Mouse (Mus musculus): ENCODE results near the gene Sox6. TPM values are rescaled to one million over a fixed set of nuclear protein-coding genes. Genes with fewer than 3 reads are reported as not detected.
A peak's percentile ranks its signal among the peaks of the same experiment; 100 is the strongest.
"Not testable (repeated sequence)": the region's sequence is repeated elsewhere in the genome, so short reads cannot be mapped to it uniquely, and the experiment has no call there.

Sox6 gene
- polyA plus RNA-seq (2012; rRNA removed): 6.0 and 6.6 TPM in 2 replicates

GRCm38 (mm10) chr7:116038511-116038910 lies at the start of gene Sox6:
Sox6 (minus strand) TSS chr7:116038796.
- Histone ChIP-seq H3K27ac (ENCODE audit: insufficient read depth, low read length) (no peak within 1 kb of the TSS), H3K27me3 (ENCODE audit: control insufficient read depth, insufficient read depth, low read length) (peaks cover 20% of the 10 kb centered on the region), H3K36me3 (ENCODE audit: control insufficient read depth, insufficient read depth, low read length) (no peaks in the 10 kb centered on the region), H3K4me1 (ENCODE audit: control insufficient read depth, insufficient read depth, insufficient read length) (peaks cover 8% of the 10 kb centered on the region), H3K4me3 (ENCODE audit: extremely low read depth, insufficient read depth, insufficient read length) (peak within 1 kb of the TSS; percentile 46)
- DNase-seq (ENCODE audit: low read depth in 1 of 2, low spot score in 2 of 2): no peak
- WGBS: 9% methylated on average over 11 of the region's 11 CpGs
- TF ChIP-seq CTCF (IDR thresholded peaks at IDR 0.05; ENCODE audit: extremely low read depth, insufficient read depth, insufficient read length, insufficient replicate concordance) (no peak), POLR2A (IDR thresholded peaks at IDR 0.05; ENCODE audit: low read depth, low read length) (no peak)

- H3K4me3 ChIP-seq (ENCODE audit: extremely low read depth, insufficient read depth, insufficient read length); H3K4me1 ChIP-seq (ENCODE audit: control insufficient read depth, insufficient read depth, insufficient read length); H3K36me3 ChIP-seq (ENCODE audit: control insufficient read depth, insufficient read depth, low read length); H3K27ac ChIP-seq (ENCODE audit: insufficient read depth, low read length); DNase-seq (ENCODE audit: low read depth in 1 of 2, low spot score in 2 of 2); H3K27me3 ChIP-seq (ENCODE audit: control insufficient read depth, insufficient read depth, low read length): not testable (repeated sequence)
- 94% methylated on average over 11 of the region's 11 CpGs for WGBS
Measured at GRCm38 (mm10) chr7:116084366-116084765, 45.8 kb upstream of the Sox6 start, which contains the start of gene Gm4353. Gm4353 (minus strand) TSS chr7:116084635.

- DNase-seq (ENCODE audit: low read depth in 1 of 2, low spot score in 2 of 2): no peak
- H3K4me3 ChIP-seq (ENCODE audit: extremely low read depth, insufficient read depth, insufficient read length): no peak overlapping the region
- no peaks in the 10 kb centered on the region for H3K36me3 ChIP-seq (ENCODE audit: control insufficient read depth, insufficient read depth, low read length)
- WGBS: 78% methylated on average over 1 of the region's 1 CpGs
- no peaks in the 10 kb centered on the region for H3K4me1 ChIP-seq (ENCODE audit: control insufficient read depth, insufficient read depth, insufficient read length)
- H3K27me3 ChIP-seq (ENCODE audit: control insufficient read depth, insufficient read depth, low read length): 0 out of 2 replicates have a peak, but pooled peaks cover 2% of the 10 kb centered on the region
- TF ChIP-seq CTCF (IDR thresholded peaks at IDR 0.05; ENCODE audit: extremely low read depth, insufficient read depth, insufficient read length, insufficient replicate concordance): no peak
- TF ChIP-seq POLR2A (IDR thresholded peaks at IDR 0.05; ENCODE audit: low read depth, low read length): no peak
- H3K27ac ChIP-seq (ENCODE audit: insufficient read depth, low read length): no peak overlapping the region
Measured at GRCm38 (mm10) chr7:116060739-116061138, 22.1 kb upstream of the Sox6 start.

DNA sequence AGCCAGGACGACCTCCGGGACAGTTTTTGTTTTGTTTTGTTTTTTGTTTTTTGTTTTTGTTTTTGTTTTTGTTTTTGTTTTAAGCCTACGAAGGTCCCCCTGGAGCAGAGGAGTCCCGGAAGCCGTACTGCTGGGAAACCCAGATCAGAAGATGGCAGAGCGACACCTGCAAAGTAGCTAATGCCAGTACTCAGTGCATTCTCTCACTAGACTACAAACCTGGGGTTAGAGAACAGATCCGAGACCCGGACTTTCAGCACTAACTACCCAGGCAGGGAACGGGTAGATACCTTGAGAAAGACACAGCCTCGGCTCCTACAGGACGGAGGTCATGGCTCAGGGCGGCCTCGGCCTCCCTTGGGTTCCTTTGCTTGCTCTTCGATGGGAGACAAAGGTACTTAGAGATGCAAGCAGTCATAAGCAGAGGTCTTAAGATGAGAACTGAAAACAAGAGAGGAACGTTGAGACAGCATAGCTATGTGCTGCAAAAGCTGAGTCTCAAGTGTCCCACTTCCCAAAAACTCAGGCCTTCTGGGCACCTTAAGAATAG lies 1.9 kb upstream of the Sox6 start:
- TF ChIP-seq CTCF (IDR thresholded peaks at IDR 0.05; ENCODE audit: extremely low read depth, insufficient read depth, insufficient read length, insufficient replicate concordance) (no peak), POLR2A (IDR thresholded peaks at IDR 0.05; ENCODE audit: low read depth, low read length) (no peak)
- Histone ChIP-seq H3K27ac (ENCODE audit: insufficient read depth, low read length) (no peak overlapping the region), H3K36me3 (ENCODE audit: control insufficient read depth, insufficient read depth, low read length) (no peaks in the 10 kb centered on the region), H3K4me3 (ENCODE audit: extremely low read depth, insufficient read depth, insufficient read length) (no peak overlapping the region; the same call in 1 of the 2 replicates), H3K27me3 (ENCODE audit: control insufficient read depth, insufficient read depth, low read length) (peaks cover 9% of the 10 kb centered on the region), H3K4me1 (ENCODE audit: control insufficient read depth, insufficient read depth, insufficient read length) (peaks cover 5% of the 10 kb centered on the region; the same call in 1 of the 2 replicates)
- DNase-seq (ENCODE audit: low read depth in 1 of 2, low spot score in 2 of 2): no peak
- WGBS: 38% methylated on average over 15 of the region's 15 CpGs

DNA sequence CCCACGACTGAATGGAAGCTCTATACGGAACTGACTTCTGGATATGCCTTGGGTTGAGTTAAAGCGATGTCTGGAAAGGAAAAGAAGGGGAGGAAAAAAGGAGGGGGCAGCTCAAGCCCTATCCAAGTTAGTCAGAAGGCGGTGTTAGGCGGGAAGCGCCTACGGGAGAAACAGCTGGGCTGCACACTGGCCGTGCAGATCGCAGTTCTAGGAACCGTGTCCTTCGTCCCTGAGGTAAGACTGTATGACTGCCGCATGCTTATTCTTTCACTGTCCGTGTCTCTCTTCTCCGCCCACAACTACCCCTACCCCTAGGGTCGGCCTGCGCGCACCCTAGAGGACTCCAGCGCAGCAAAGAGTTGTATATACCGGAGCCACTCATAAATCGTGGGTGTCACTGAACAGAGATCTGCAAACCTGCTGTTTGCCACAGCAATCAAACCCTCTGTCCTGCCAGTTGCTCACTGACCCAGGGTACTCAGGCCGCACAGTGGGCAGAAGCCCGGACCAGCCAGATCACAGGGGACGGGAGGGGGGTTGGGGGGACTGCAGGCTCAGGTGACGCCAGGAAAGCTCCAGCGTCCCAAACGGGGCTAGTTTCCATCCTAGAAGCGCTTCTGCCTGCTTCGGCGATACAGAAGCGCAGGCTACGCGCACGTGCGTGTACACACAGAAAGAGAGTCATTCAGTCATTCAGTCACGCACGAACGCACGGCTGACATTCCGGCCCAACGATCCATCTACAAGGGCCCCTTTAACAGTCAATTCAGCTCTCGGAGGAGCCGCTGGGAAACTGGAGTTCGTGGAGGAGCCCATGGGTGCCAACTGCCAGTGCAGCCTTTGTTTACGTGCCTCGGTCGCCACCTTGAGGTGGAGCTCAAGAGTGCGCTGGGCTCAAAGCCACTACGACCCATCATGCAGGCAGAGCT lies 1.2 kb upstream of the Sox6 start:
- peak; percentile 26 to 70 for DNase-seq (ENCODE audit: low read depth in 1 of 2, low spot score in 2 of 2)
- H3K4me1 ChIP-seq (ENCODE audit: control insufficient read depth, insufficient read depth, insufficient read length): peaks cover 5% of the 10 kb centered on the region; the same call in 1 of the 2 replicates
- 1% methylated on average over 48 of the region's 48 CpGs for WGBS
- TF ChIP-seq CTCF (IDR thresholded peaks at IDR 0.05; ENCODE audit: extremely low read depth, insufficient read depth, insufficient read length, insufficient replicate concordance): peak; percentile 83; the same call in 1 of the 2 replicates
- TF ChIP-seq POLR2A (IDR thresholded peaks at IDR 0.05; ENCODE audit: low read depth, low read length): no peak
- no peaks in the 10 kb centered on the region for H3K36me3 ChIP-seq (ENCODE audit: control insufficient read depth, insufficient read depth, low read length)
- H3K4me3 ChIP-seq (ENCODE audit: extremely low read depth, insufficient read depth, insufficient read length): peak overlapping the region; percentile 46
- peaks cover 9% of the 10 kb centered on the region for H3K27me3 ChIP-seq (ENCODE audit: control insufficient read depth, insufficient read depth, low read length)
- H3K27ac ChIP-seq (ENCODE audit: insufficient read depth, low read length): no peak overlapping the region

GRCm38 (mm10) chr7:116039196-116039537 lies 571 bp upstream of the Sox6 start, which contains the start of gene 1110004F10Rik:
1110004F10Rik (plus strand) TSS chr7:116039397.
- DNase-seq (ENCODE audit: low read depth in 1 of 2, low spot score in 2 of 2): no peak
- TF ChIP-seq POLR2A (IDR thresholded peaks at IDR 0.05; ENCODE audit: low read depth, low read length): no peak
- no peak for TF ChIP-seq CTCF (IDR thresholded peaks at IDR 0.05; ENCODE audit: extremely low read depth, insufficient read depth, insufficient read length, insufficient replicate concordance)
- Histone ChIP-seq H3K27me3 (ENCODE audit: control insufficient read depth, insufficient read depth, low read length) (peaks cover 15% of the 10 kb centered on the region), H3K4me1 (ENCODE audit: control insufficient read depth, insufficient read depth, insufficient read length) (peaks cover 5% of the 10 kb centered on the region; the same call in 1 of the 2 replicates), H3K36me3 (ENCODE audit: control insufficient read depth, insufficient read depth, low read length) (no peaks in the 10 kb centered on the region), H3K27ac (ENCODE audit: insufficient read depth, low read length) (no peak within 1 kb of the TSS), H3K4me3 (ENCODE audit: extremely low read depth, insufficient read depth, insufficient read length) (peak within 1 kb of the TSS; percentile 46)
- 6% methylated on average over 11 of the region's 11 CpGs for WGBS
